Mouse (Mus musculus) adrenal gland, postnatal 36 days (tissue): ENCODE measurements at regions not wholly inside any gene's neighbourhood (a gene's known extent, or its start where the extent isn't known, plus 50 kb on each side); places are given as distances from the start of the nearest gene placed in this dataset.
A peak's percentile ranks its signal among the peaks of the same experiment; 100 is the strongest.

Source experiments
- DNase-seq, 2 experiments: peaks; one replicate each; pipeline ENCODE4 v3.0.0; 2021; ENCODE audit warnings: mixed read lengths in 1 of 2

DNA sequence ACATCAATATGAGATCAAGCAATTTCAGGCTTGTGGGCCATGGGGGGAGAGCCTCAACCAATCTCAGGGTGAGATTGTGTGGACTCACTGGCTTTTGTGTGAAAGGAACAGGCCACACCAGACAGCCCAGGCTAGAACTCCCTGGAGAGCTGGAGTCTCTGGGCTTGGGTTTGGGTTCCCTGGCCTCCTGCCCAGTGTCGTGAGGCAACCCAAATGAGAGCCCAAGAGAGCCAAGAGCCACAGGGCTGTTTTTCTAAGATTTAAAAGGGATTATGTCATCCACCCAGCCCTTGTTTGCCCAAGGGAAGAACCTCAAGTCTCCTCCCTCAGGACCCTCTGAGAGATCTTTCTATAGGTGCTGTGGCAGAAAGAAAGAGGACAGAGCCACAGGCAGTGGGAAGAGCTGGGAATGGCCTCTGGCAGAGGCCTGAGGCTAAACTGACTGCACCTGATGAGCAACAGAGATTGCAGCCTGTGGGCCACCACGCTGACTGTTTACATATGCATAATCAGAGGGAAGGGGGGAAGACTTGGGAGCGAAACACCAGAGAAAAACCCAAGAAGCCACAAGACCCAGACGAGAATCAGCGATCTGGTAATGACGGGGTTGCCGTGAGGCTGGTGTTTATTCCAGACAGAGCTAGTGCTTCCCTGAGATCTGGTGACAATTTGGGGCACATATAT lies 92.1 kb downstream of the Bcl2l11 start:
- DNase-seq: peak; percentile 47 to 53

DNA sequence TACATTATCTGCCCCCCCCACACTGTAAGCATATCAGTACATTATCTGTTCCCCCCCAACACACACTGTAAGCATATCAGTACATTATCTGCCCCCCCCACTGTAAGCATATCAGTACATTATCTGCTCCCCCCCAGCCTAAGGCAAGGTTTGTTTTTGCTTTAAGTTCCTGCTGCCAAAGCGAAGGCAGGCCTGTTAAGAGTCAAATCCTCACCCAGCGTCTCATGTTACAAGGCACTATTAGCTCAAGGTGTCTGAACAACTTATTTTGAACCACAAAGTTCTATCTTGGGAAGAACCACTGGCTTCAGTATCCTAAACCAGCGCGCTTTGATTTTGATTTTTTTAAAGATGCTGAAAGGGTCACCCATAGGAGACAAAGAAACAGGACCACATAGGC lies 93.1 kb downstream of the Bcl2l11 start:
- DNase-seq: no peak

DNA sequence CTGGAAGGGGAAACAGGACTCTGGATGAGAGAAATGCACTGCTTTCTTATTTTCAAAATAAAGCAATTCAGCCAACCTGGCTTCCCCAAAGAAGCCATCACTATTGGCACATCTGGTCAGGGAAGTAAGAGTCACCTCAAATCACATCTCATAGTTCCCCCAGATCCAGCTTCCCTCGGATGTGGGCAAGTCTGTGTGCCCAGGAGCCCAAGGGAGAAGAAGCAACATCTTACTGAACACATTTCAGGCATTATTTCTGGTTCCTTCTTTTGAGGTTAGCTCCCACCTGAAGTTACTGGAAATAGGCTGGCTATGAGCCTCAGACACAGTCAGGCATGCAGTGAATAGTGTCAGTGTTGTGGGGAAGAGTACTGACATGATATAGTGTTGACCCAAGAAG lies 95.2 kb downstream of the Bcl2l11 start:
- no peak for DNase-seq

DNA sequence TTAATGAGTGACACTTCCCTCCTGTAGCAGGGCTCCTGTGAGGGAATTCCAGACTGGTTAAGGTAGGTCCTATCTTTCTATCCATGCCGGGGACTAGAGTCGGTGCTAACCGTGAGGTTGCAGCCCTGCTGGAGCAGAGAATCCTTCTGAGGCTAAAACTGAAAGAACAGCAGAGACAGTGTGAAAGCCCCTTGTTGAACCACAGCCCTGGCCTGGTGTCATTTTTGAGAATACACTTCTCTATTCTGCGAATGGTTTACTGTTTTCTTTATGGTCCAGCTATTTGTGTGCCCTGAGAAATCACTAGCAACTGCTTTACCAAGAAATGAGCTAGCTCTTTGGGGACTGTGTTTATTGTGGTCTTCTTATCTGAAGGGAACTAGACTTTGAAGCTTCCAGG lies 95.8 kb downstream of the Bcl2l11 start:
- DNase-seq: no peak

DNA sequence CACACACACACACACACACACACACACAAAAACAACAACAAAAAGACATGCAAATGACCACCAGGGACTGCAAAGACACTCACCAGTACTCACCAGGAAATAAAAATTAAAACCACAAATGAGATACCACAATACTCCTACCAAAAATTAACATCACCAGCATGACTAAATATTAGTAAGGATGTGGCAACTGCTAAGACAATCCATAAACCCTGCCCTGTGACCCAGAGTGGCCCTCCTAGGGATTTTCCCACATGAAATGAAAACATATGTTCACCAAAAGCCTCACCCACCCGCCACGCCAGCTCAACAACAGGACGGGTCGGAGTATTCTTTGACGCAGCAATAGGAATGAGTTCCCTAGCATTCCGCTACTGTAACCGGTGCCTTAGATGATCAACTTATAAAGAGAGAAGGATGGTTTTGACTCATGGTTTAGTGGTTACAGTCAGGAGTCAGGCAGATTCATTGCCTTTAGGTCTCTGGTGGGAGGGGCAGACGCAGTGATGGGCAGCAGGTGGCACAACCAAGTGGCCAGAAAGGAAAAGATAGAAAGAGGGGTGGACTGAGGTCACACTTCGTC lies 100.7 kb downstream of the Bcl2l11 start:
- no peak for DNase-seq

DNA sequence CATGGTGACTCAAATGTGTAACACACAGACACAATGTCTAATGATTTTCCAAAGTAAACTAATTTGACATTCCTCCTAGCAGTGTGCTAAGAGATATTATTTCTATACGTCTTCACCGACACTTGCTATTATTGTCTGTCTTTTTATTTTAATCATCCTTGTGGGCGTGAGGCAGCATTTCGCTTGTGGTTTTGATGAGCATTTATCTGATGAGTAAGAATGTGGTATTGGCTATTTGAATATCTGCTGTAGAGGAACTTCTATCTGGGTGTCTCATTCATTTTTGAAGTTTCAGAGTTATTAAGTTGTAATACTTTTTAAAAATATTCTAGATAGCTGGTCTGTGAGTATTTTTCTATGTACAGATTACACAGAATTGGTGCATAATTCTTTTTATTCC lies 103.9 kb downstream of the Bcl2l11 start:
- no peak for DNase-seq

DNA sequence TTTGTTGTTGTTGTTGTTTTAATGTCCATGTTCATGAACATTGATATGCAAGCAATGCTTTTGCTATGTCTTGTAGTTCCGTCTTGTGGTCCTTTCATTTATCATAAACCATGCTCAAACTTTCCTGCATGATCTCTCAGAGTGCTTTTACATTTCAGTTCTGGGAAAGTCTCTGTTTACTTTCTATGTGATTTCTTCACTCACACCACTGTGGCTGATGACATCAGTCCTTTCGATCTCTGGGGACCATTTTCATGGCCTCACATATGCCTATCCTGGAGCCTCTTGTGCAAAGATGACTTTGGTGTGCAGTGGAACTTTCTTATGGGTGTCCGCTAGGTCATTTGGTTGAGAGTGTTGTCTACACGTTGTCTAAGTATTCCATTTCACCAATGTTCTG lies 105.1 kb downstream of the Bcl2l11 start:
- DNase-seq: no peak

DNA sequence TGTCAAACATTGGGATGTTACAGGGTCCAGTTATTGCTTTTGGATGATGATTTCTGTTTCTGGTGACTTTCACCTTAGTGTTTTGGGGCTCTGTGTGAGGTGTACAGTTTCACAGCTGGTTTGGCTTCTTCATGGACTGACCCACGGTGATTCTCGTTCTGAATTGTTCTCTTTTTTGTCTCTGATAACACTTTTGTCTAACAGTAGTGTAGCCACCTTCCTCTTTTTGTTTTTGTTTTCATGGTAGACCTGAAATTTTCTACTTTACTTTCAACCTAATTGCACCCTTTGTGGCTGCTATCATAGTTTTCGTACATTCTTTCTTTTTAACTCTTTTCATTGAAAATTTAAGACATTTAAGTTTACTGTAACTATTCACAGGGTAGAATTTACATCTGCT lies 105.5 kb downstream of the Bcl2l11 start:
- DNase-seq: no peak

DNA sequence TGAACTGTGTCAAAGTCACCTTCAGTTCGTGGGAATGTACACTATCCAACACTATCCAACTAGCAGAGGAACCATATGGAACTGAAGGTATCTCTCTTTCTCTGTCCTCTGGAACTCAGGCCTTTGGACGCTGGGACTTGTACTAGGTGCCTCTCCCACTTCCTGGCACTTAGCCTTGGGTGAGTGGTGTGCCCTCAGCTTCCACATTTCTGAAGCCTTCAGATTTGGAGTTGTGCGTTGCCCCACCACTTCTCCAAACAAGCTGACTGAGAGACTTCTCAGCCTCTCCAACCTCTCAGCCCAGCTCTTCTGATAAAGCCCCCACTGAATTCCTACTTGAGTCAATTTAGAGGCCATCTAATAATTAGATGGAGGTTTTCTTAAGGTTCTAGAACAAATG lies 106.2 kb downstream of the Bcl2l11 start:
- no peak for DNase-seq

DNA sequence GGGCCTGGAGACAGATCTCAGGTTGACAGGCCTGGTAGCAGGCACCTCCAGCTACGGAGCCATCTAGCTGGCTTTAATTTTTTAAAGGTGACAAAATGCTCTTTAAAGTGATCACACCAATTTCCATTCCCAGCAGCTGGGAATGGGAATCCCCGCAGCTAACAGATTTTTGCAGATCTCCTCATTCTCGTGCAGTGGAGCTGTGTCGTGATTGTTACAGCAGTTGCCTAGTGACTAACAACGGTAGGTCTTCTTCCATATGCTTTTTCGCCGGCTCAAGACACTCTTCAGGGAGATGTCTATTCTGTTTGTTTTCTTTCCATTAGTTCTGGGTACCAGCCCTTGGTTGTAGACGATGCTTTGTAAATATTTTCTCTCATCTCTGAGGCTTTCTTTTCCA lies 109.3 kb downstream of the Bcl2l11 start:
- DNase-seq: no peak

DNA sequence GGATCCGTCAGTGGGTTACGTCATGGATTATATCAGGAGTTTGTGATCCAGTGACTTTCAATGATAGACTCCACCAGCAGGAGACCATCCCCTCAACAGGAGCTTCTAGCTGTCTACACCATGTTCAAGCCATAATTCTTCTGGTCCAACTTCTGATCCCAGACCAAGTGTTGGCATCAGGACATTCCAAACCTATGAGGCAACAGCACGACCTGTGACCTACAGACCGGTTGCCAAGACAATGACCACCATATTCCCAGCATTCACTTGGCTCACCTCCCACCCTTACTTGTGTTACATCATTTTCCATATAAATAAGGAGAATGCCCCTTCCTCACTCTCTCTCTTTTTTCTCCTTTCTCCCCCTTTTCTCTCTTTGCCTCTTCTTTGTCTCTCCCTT lies 113.6 kb downstream of the Bcl2l11 start:
- no peak for DNase-seq

DNA sequence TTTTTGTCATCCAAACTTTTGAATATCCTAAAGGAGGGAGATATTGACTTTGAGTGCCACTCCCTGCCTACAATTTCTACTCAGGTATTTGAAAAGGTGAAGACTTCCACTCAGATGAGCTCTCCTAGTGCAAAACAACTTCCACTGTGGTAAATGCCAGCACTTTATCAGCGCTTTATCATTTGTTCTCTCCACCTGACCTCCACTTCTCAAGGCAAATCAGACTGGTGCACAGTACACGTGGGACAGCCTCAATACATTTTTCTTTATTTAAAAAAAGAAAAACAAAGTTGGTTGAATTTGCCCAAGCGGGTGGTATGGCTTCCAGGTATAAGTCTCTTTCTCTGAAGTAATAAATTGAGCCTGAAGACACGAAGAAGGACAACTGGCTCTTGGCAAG lies 114.2 kb downstream of the Bcl2l11 start:
- no peak for DNase-seq

DNA sequence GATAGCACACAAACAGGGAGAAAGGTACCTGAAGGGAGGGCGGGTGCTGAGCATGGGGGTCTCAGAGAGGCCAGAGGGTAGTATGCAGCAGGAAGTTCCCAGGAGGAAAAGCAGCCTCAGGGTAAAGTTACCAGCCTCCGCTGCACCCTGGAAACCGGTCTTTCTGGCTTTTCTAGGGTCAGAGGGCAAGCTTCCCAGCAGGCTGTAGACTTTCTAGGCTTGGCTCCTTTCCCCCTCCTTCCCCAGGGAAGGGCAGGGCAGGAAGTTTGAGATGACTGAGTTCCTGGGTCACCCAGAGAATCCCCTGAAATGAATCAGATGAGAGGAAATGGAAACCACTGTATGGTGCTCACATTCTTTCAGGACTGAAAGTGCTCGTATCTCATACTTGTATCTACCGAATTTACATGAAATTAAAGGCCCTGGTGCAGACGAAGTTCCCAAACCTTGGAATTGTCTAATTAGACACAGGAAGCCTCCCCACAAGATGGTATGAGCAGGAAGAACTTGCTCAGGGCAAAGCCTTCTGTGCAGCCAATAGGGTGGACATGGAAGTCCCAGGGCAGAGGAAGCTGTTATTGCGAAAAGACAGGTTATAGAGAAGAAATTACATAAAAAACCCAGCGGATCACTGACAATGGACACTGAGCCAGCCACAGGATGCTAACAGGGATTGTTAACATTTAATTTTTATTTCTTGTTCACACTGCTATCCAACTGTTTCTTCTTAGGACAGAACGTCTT lies 114.9 kb downstream of the Bcl2l11 start:
- DNase-seq: peak in 1 of 2 experiments; percentile 57

DNA sequence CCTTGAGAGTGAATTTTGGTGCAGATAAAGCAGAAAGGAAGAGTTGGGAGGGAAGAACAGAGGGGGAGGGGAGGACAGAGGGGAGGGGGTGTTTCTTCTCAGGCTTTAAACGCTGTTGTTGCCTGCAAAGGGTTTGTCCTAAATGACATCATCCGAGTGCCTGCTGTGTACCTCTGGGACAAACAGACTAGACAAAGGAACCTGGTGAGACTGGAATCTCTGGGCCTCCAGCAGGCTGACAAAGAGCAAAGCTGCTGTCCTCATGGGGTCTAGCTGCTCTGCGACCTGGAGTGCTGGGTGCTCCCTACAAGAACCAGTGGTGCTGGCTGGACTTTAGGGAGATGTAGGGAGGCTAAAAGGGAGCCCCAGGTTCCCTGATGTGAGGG lies 115.4 kb downstream of the Bcl2l11 start:
- DNase-seq: no peak

DNA sequence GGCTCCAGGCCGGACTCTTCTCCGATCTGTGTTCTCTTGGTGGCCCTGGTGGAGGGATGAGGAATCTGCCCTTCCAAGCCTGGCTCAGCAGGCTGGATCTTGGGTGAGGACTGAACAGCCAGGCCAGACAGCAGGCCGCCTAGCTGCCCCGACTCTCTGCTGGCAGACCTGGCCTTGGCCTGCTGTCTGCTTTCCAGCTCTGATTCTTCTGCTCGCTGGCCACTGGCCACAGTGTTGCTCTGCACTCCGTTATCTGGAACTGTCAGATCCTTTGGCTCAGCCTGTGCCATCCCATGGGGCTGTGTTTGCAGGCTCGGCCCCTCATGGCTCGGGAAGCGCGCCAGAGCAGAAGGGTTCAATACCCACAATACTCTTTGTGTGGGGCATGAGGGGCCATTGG lies 119.7 kb downstream of the Bcl2l11 start:
- peak; percentile 90 for DNase-seq

DNA sequence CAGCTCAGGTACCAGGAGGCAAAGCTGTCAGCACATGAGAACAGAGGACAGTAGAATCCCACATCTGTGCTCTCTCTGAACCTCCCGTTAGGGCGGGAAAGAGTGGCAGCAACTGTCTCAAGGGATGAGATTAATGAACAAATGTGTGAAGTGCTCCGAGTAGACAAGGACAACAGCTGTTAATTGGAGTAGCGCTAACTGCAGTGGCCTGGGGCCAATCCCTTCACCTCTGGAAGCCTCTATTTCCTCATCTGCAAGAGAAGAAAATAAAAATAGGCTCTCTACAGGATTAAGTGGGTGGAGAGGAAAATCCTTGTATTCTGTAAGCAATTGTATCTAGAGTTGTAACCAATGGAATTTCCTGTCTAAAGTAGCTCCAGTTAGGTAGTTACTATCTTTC lies 122.1 kb downstream of the Bcl2l11 start:
- DNase-seq: no peak

DNA sequence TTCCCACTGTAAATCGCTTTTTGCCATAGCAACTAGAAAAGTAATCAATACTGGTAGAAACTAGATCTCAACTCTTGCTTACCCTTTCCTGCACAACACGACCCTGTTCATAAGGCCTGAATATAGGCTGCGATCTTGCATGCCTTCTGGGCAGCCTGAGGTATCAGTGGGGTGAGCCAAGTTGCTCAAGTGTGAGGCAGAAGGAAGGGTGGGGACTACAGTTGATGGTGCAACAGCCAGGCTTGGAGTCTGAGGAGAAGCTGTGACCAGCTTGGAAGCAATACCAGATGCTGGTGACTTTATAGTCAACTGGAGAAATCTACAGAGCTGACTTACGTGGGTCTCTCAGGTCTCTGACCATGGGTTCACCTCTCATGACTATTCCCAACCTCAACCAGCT lies 123.3 kb downstream of the Bcl2l11 start:
- DNase-seq: no peak

DNA sequence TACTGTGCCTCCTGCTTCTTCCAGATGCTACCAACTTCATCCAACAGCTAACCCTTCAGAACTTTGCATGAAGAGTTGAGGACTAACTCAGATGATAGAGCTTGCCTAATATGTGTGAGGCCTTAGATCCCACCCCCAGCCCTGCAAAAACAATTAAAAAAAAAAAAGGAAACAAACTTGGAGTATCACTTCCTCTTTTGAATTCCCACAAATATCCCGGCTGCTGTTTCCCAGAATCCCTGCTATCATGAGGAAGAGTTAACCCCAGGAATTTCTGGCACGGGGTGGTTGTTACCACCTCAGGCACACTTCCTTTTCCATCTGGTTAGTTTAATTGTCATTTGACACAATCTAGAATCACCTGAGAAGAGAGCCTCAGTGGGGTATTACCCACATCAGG lies 123.8 kb downstream of the Bcl2l11 start:
- DNase-seq: no peak

DNA sequence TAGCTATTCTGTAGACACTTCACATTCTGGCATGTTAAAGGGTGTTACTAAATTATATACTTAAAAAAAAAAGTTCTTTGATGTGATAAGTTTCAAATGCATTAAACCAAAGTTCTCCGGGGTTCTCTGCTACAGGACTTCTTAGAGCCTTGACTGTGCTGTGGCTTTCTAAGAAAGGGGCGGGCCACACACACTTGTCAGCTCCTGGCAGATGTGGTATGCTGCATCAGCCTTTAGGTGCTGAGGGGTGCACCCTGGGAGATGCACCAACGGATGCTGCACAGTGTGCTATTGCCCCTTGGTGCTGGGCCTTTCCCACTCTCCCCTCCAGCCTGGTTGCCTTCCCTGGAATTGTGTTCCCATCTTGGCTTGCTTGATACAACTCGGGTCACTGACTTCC lies 125.0 kb downstream of the Bcl2l11 start:
- DNase-seq: no peak

DNA sequence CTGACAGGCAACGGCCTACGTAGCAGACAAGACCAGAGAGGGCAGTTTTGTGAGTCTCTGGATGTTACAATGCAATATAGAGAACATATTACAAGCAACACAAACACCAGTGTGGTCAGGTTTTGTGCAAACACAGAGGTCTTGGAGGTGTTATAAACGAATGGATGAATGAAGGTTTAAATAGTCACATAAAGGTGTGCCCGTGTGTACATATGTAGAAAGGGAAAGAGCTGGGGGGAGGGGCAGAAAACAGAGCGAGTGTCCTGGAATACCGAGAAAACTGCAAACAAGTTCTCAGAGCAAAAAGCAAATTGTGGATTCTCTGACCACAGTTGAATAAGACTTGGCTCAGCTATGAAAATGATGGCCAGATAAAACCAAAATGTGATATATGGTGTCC lies 130.8 kb downstream of the Bcl2l11 start:
- DNase-seq: no peak

DNA sequence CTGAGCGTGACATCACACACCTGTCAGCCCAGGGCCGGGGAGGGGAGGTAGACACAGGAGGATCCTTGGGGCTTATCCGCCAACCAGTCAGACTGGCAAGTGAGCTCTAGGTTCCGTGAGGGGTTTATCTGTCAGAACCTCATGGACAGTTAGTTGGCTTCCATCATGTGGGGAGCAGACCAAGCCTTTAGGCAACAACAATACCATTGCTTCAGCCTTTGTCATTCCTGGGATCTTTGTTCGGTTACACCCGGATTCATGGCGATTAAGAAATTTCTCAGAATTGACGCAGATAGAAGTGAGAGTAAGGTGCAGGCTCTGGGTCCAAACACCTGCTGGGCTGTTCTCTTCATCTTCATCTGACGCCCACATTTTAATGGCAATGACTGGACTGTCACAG lies 131.4 kb downstream of the Bcl2l11 start:
- DNase-seq: no peak

DNA sequence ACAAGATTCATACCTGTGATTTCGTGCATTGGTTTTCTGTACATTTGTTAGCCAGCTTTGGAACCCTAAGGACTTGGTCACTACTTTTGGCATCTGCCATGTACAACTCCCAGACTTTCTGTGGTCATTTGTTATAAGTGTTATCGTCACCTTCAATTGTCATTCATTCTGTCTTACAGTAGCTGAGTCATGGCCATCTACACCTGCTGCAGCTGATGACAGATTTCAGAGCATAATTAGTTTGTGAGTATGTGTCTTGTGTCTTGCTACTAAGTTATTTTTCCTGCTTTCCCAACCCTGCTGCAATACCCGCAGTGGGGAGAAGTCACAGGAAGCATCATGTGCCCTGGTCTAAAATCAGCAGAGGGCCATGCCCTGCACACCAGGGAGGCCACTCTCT lies 138.0 kb downstream of the Bcl2l11 start:
- DNase-seq: no peak

DNA sequence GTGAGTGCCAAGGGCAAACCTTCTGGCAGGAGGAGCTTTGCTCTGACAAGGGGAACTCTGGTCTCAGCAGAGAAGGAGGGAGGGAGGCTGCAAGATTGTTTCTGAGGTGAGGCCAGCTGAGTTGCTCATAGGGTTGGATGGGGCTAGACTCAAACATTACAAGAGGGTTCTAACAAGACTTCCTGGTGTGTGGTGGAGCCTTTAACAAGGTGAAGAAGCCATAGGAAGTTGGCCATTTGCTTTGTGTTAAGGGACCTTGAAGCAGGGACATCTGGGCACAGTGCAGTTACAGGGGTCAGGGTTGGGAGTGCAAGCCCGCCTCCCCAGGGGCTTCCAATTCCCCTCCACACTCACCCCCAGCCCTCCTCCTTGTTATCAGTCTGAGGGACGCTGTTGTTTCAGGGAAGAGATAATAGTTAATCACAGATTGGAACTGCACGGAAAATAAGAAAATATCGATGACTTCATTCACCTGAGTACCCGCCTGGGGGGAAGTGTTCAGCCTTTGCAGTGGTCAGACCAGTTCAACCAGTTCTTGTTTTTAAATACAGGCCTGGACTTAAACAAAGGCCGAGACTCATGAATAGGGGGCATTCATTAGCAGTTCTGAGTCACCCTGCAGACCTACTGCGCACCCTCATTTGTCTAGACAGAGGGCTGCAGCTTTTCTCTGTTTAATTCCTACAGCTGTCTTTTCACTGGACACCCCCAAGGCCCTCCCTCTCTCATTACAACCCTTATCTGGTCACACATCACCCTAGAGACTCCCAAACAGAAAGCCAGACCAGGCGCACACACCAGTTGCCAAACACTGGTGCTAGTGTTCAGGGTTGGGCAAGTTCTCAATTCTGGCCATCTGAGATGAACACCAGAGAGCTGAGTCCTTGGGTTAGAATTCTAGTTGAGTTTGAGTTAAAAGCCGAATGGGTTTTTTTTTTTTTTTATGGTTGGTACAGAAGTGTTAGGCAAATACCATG lies 139.5 kb downstream of the Bcl2l11 start:
- no peak for DNase-seq
